Mouse (Mus musculus): ENCODE data around the gene Snai3. TPM values are rescaled to one million over a fixed set of nuclear protein-coding genes. Genes with fewer than 3 reads are reported as not detected.

The Snai3 gene
- total RNA-seq, 4 experiments from 2014 or later, result 8.9 to 15.4 (median 13.7) TPM

DNA sequence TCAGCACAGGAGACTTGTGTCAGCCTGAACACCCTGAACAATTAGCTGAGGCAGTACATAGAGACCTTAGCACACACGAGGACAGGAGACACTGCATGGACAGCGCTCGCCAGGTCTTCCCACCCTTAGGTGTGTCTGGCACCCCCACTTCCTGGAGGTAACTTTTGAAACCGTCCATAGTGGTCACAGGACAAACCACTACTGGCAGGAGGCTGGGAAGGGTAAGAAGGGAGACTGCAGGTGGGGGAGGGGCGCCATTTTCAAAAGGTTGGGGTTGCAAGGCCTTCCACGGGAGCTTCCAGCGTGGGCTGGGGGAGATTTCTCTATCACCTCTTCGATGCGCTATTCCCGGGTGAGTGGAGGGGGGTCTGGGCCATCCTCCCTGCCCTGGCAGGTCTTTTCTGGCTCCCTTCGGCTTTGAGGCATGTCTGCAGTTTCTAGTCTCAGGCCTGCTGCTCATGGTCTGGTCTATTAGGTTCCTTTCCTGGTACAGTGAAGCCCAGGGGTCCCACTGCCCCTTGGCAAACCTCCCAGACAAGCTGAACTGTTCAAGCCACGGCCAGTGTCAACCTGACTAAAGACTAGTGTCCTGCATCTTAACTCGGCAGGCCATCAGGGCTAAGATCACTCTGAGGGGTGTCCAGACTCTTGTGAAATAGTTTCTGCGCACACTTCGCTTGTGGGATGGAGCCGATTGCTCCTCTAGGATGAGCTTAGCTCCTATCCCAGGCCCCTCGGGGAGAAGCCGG lies 28.7 kb downstream of the Snai3 start:
- no peak for DNase-seq (ENCODE audit: low spot score in 2 of 2)

DNA sequence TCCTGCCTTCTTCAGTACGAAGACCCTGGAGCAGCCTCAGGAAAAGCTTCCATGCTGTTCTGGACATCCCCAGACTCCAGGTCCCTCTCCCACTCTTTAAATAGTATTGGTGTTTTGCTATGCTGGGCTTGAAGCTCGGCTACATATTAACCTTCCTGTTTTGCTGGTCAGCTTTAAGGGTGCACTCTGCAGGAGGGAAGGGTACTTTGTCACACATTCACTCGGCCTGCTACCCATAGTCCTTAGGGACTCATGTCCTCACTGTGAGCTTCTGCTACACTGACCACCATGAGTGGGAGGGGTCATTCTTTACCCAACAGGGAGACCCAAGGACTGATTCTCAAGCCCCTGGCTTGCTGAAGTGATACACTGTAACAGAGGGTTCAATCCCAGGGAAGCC lies 29.9 kb downstream of the Snai3 start:
- no peak for DNase-seq (ENCODE audit: low spot score in 2 of 2)

DNA sequence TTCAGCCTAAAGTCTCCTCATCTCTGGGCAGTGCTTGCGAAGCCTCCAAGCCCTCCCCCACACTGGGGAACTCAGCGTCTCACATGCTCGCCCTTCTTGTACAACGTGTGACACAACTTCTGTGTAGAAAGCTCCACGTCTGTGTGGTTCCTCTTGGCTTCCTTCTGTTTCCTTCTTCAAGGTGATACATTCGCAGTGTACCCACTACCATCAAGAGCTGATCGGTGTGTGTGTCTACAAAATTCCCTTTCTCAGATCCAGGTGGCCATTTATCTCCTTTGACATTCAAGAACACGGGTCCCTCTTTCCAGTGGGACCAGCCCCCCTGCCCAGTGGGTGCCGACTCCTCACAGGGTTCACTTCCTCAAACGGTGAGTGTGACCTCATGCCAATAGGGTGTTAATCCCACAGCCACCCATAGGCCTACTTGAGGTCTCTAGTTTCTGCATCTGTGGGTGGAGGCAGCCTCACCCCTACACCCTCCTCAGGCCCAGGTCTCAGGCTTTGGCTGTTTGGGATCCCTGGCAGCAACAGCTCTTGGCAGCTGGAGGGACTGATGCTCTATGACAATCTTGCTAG lies 30.4 kb downstream of the Snai3 start:
- no peak for DNase-seq (ENCODE audit: low spot score in 2 of 2)

DNA sequence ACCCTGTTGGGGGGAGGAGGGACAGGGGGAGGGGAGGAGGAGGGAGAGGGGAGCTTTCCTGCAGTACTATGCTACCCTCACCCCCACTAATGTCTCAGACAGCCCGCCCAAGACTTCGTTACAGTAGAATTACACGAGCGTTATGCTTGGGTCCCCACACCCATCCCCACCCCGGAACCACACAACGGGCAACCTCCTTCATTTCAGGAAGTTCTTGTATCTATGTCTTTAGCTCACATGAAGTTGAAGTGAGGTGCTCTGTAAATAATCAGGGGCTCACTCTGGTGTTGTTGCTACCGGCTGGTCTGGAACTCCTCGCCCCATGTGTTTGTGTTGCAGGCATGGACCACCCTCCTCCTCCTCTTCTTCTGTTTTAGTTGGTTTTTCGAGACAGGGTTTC lies 32.4 kb downstream of the Snai3 start:
- no peak for DNase-seq (ENCODE audit: low spot score in 2 of 2)

DNA sequence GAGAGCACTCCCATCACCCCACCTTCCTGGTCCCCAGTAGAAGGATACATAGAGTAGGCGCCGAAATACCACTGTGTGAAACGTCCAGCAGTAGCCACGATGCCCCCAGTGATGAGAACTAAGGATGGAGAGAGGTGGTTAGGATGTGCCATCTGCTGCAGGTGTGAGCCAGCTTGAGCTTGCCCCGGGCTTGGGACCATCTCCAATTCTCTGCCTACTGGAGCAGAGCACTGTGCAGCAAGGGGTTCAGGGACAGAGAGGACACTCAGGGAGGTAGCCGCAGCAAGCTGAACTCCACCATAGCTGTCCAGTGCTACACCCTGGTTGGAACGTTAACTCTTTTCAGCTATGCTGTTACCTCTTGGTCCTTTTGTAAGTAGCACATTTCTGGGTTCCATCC lies 32.9 kb downstream of the Snai3 start:
- DNase-seq (ENCODE audit: low spot score in 2 of 2), result no peak

DNA sequence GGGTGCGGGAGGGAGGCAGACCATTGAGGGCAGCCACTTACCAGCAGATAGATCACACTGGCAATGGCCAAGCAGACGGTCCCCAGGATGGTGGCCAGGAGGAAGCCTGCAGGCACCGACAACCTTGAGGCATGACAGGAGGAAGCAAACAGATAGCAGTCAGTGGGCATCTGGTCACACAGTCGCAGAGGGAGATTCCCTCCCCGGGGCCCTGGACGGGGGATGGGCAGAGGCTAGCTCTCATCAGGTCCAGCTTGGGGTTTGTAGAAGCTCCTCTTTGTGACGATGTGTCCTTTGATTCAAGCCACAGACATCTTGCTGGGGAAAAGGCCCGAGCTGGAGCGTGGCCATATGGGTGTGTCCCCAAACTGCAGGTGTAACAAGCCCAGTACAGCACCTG lies 34.4 kb downstream of the Snai3 start:
- no peak for DNase-seq (ENCODE audit: low spot score in 2 of 2)

DNA sequence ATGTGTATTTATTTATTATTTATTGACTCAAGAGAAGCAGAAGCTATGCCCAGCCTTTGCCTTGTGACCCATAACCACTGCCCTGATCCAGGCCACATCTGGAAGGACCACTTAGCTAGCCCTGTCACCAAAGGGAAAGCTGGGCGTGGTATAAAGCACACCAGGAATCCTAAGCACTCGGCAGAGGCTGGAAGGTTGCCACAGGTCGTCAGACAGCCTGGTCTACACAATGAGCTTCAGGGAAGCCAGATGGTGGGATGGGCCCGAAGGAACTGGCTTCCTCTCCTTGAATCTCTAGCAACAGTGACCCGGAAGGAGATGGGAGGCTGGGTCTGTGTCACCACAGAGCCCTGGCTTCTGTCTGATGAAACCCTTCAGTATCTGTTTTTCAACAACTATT lies 36.9 kb downstream of the Snai3 start:
- DNase-seq (ENCODE audit: low spot score in 2 of 2), result no peak

DNA sequence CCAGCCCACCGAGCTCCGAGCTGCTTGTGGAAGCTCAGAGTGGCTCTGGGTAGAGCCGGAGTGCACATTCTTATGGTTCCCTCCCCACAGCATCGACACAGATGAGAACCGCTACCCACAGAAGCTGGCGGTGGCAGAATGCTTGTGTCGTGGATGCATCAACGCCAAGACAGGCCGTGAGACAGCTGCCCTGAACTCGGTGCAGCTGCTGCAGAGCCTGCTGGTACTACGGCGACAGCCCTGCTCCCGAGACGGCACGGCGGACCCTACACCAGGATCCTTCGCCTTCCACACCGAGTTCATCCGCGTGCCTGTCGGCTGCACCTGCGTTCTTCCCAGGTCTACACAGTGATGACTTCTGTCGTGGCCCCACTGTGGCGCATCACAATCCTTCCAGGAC lies 37.3 kb downstream of the Snai3 start:
- no peak for DNase-seq (ENCODE audit: low spot score in 2 of 2)

DNA sequence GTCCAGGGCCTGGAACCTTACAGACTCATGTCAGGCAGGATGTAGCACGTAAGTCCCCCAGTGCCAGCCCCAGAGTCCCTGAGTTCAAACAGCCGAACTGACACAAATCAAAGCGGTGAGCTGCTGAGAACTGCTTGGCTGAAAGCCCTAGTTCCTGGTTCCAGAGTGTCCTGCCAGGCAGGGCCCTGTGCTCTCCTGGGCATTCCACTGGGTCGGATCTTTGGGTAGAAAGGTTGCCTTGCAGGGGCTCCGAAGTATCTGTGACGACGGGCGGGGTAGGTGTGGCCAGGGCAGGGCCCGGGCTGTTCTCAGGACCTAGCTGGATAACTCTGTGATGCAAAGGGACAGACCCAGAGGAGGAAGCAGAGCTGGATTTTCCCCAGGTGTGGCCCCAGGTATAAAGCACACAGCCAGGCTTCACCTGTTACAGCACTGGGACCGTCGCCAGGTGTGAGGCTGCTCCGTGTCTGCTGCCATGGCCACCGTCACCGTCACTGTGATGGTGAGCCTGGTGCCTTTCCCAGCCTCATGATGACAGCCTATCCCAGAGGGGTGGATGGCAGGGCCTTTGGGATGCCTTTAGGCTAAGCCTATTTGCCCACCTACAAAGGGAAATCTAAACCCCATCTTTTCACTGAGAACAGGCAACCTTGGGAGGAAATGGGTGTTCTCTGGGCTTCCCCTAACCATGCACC lies 39.0 kb downstream of the Snai3 start, which contains the start of gene Il17c:
Gene Il17c (plus strand): TSS at position 645 of the 695 bp plus-strand sequence.
- no peak for DNase-seq (ENCODE audit: low spot score in 2 of 2)

DNA sequence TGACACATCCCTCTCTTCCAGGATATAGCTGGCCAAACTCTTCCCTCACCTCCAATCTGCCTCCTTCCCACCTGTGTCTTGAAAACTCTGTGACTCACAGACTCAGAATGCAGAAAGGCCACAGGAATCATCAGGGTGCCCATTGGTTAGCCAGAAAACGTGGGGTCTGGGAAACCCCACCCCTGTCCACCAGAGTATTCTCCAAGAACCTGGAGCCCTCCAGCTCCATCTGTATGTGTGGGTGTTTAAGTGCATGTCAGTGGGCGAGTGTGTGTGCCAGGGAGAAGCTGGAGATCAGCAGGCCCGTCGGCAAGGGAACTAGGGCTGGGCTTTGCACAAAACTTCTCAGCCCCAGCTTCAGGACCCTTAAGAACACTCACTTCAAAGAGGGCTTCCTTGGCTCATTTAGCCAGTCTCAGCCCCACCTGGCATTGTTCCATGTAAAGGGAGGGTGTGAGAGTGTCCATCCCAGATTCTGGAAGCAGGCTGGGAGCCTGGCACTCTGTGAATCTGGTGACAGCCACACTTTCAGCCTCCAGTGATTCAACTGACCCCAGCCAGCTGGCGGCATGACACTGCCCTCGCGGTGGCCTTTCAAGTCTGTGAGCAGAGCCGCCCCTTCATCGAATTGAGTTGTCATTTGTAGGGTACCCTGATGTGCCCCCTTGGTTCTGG lies 40.5 kb downstream of the Snai3 start:
- DNase-seq (ENCODE audit: low spot score in 2 of 2), result no peak

DNA sequence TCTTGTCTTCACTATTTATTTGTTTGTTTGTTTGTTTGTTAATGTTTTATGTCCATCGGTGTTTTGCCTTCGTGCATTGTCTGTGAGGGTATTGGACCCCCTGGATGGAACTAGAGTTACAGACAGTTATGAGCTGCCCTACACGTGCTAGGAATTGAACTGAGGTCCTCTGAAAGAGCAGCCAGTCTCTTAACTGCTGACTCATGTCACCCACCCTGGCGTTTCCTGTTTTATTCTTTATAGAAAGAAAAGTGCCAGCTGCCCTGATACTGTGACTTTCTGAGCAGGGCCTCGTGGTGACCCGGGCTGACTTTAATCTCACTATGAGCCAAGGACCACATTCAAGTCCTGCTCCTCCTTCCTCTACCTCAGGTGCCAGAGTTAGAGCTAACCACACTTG lies 45.0 kb downstream of the Snai3 start:
- no peak for DNase-seq (ENCODE audit: low spot score in 2 of 2)

DNA sequence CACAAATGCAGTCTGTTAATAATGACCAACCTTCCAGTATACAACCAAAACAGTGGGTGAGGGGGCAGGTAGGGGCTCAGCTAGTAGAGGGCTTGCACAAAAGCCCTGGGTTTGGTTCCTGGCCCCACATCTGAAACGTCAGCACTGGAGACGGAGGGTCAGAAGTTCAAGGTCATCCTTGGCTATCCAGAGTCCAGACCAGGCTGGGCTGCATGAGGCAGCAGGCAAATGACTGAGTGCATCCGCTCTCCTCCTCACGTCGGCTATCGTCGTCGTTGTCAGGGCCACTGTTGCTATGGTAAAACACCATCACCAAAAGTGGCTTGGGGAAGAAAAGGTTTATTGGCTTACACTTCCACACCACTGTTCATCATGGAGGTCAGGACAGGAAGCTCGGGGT lies 46.2 kb downstream of the Snai3 start:
- DNase-seq (ENCODE audit: low spot score in 2 of 2), result no peak

DNA sequence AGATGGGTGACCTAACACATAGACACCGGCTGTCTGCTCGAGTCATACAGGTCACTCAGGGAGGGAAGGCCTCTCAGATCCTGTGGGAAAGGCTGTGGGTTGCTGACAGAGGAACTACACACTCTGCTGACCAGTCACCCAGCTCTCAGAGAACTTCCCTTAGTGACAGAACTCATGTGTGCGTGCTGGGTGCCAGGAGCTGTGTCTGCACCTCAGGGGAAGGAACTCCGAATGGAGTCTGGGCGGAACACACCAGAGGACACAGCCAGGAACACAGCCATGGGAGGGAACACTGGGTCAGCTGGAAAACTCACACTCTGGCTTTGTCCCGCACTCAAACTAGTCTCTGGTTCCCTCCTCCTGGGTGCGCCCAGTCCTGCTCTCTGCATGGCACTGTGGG lies 52.9 kb downstream of the Snai3 start:
- DNase-seq (ENCODE audit: low spot score in 2 of 2), result no peak

DNA sequence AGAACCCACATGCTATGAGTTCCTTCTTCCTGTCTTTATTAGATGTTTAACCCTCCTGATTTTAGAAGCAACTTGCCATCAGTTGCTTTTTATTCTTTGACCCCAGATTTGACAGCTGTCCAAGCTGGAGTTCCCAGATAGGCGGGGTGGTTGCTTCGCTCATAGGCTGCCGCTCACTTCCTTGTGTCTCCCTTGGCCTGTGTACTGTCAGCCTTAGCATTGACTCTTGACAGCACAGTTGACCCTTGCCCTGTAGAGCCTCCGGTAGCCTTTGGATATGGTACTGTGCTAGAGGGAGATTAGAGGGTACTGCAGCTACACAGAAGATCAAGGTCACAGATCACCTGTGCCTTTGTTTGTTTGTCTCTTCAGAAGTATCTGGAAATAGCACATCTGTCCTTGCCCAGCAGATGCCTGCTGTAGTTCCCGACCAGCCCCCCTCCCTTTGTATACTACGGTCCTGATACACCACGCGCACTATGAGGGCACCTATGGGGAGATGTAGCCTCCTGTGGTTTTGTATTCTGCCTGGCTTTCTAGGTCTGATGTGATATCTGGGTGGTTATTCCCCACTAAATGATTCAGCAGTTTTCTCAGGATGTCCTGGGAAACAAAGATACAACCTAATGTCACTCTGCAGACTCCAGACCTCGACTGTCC lies 55.3 kb downstream of the Snai3 start:
- DNase-seq (ENCODE audit: low spot score in 2 of 2), result no peak

Small RNA genes lying within 50 kb of the gene (microRNA-seq; reads per million reads assigned to microRNA genes)
- gene Gm24366, result not detected

Other genes with a start within 250 kb of the Snai3 start
- 1 to 10 TPM; 4.7 to 9.2 (median 6.3) TPM for gene Zfpm1, start 178.6 kb downstream of the Snai3 start, total RNA-seq (2022)
- gene Trhr2, start 100.0 kb downstream of the Snai3 start, total RNA-seq (2022), result not detected
- gene Zc3h18, start 84.1 kb downstream of the Snai3 start, total RNA-seq (2022), result 10 to 100 TPM; 22.9 to 30.7 (median 25.8) TPM
- gene Il17c, start 38.7 kb downstream of the Snai3 start, total RNA-seq (2022), result not detected
- 1 to 10 TPM; 3.8 to 8.6 (median 5.7) TPM for gene Cyba, start 27.8 kb downstream of the Snai3 start, total RNA-seq (2022)
- gene Mvd, start 17.3 kb downstream of the Snai3 start, total RNA-seq (2022), result 1 to 10 TPM; 3.4 to 5.5 (median 4.8) TPM
- gene Rnf166, start 15.3 kb upstream of the Snai3 start, total RNA-seq (2022), result 10 to 100 TPM; 29.9 to 37.5 (median 32.4) TPM
- 1 to 10 TPM; 6.1 to 7.2 (median 6.7) TPM for gene Ctu2, start 15.4 kb upstream of the Snai3 start, total RNA-seq (2022)
- 10 to 100 TPM; 11.7 to 14.4 (median 13.9) TPM for gene Piezo1, start 90.6 kb upstream of the Snai3 start, total RNA-seq (2022)
- gene Cdt1, start 107.3 kb upstream of the Snai3 start, total RNA-seq (2022), result 1 to 10 TPM in 1 of 4 experiments, under 1 TPM in 3; 0.47 to 1.0 (median 0.83) TPM
- gene Aprt, start 116.2 kb upstream of the Snai3 start, total RNA-seq (2022), result 10 to 100 TPM; 42.7 to 49.4 (median 45.2) TPM
- gene Galns, start 150.7 kb upstream of the Snai3 start, total RNA-seq (2022), result under 1 TPM; 0.92 to 0.96 (median 0.93) TPM
- 10 to 100 TPM; 38.7 to 49.7 (median 44.0) TPM for gene Trappc2l, start 150.9 kb upstream of the Snai3 start, total RNA-seq (2022)
- gene Pabpn1l, start 162.0 kb upstream of the Snai3 start, total RNA-seq (2022), result under 1 TPM in 1 of 4 experiments, not detected in 3; 0.27 TPM
- gene Cbfa2t3, start 238.4 kb upstream of the Snai3 start, total RNA-seq (2022), result 10 to 100 TPM; 12.3 to 22.0 (median 17.2) TPM